Mouse (Mus musculus) CH12.LX (cell line): ENCODE measurements around the gene Swi5.

Experiments used
- BHLHE40 ChIP-seq: IDR thresholded peaks from 2 replicates; pipeline ENCODE4 v1.6.1; 2011; ENCODE audit warnings: mild to moderate bottlenecking, low read depth, low read length, improper control_type of control experiment
- CHD1 ChIP-seq: IDR thresholded peaks from 2 replicates; pipeline ENCODE4 v1.6.1; 2012; ENCODE audit warnings: low read depth, low read length, improper control_type of control experiment, inconsistent platforms
- CTCF ChIP-seq, 2 experiments: IDR thresholded peaks in 1 of 2; conservative IDR thresholded peaks in 1 of 2; 2 replicates each; pipeline ENCODE4 v1.5.1; 2011 to 2012; ENCODE audit warnings: low read depth in 2 of 2, low read length in 2 of 2, improper control_type of control experiment in 1 of 2, inconsistent platforms in 1 of 2, mild to moderate bottlenecking in 1 of 2, moderate library complexity in 1 of 2
- ELF1 ChIP-seq: IDR thresholded peaks from 2 replicates; pipeline ENCODE4 v1.6.1; 2014; ENCODE audit warnings: low read depth, mild to moderate bottlenecking, inconsistent platforms, low read length, improper control_type of control experiment
- EP300 ChIP-seq: IDR thresholded peaks from 2 replicates; pipeline ENCODE4 v1.6.1; 2011; ENCODE audit warnings: low read length, improper control_type of control experiment
- GABPA ChIP-seq: IDR thresholded peaks from 2 replicates; pipeline ENCODE4 v1.6.1; 2012; ENCODE audit warnings: low read depth, low read length, improper control_type of control experiment, inconsistent platforms; ENCODE audit not compliant: insufficient replicate concordance
- MEF2A ChIP-seq: IDR thresholded peaks from 2 replicates; pipeline ENCODE4 v1.6.1; 2014; ENCODE audit warnings: low read depth, mild to moderate bottlenecking, inconsistent platforms, low read length, improper control_type of control experiment, borderline replicate concordance
- MXI1 ChIP-seq: IDR thresholded peaks from 2 replicates; pipeline ENCODE4 v1.6.1; 2011; ENCODE audit warnings: mild to moderate bottlenecking, low read depth, low read length, improper control_type of control experiment
- POLR2A ChIP-seq: IDR thresholded peaks from 2 replicates; pipeline ENCODE4 v1.6.1; 2011; ENCODE audit warnings: low read depth, mild to moderate bottlenecking, improper control_type of control experiment, low read length
- RAD21 ChIP-seq: IDR thresholded peaks from 2 replicates; pipeline ENCODE4 v1.6.1; 2011; ENCODE audit warnings: low read depth, mild to moderate bottlenecking, low read length, improper control_type of control experiment, moderate library complexity
- RCOR1 ChIP-seq: conservative IDR thresholded peaks from 2 replicates; pipeline ENCODE4 v1.6.1; 2012; ENCODE audit warnings: low read depth, mild to moderate bottlenecking, inconsistent platforms, low read length, improper control_type of control experiment
- UBTF ChIP-seq: IDR thresholded peaks from 2 replicates; pipeline ENCODE4 v1.6.1; 2012; ENCODE audit warnings: low read depth, mild to moderate bottlenecking, inconsistent platforms, low read length, improper control_type of control experiment, moderate library complexity
- USF1 ChIP-seq: IDR thresholded peaks from 2 replicates; pipeline ENCODE4 v1.6.1; 2014; ENCODE audit warnings: low read depth, mild to moderate bottlenecking, inconsistent platforms, low read length, improper control_type of control experiment
- ZNF384 ChIP-seq: IDR thresholded peaks from 2 replicates; pipeline ENCODE4 v1.6.1; 2012; ENCODE audit warnings: low read depth, low read length, improper control_type of control experiment, inconsistent platforms

GRCm38 (mm10) chr2:32288371-32288931, 576 bp upstream of the Swi5 start:
- TF ChIP-seq GABPA, result no peak
- TF ChIP-seq POLR2A, result no peak
- no peak for TF ChIP-seq ELF1
- TF ChIP-seq MXI1, result no peak
- no peak for TF ChIP-seq CTCF (conservative IDR thresholded peaks at IDR 0.05 in 1 of 2, IDR thresholded peaks at IDR 0.05 in 1 of 2; ENCODE audit: low read depth in 2 of 2, low read length in 2 of 2)
- TF ChIP-seq MEF2A, result no peak
- TF ChIP-seq EP300, result no peak
- TF ChIP-seq USF1, result no peak
- TF ChIP-seq BHLHE40, result no peak
- TF ChIP-seq UBTF, result no peak
- no peak for TF ChIP-seq RAD21
- no peak for TF ChIP-seq RCOR1
- TF ChIP-seq CHD1, result no peak
- no peak for TF ChIP-seq ZNF384
